Mouse (Mus musculus) spleen, embryonic (tissue): ENCODE data around the gene Vmn1r126.
"Not testable (repeated sequence)": the region's sequence is repeated elsewhere in the genome, so short reads cannot be mapped to it uniquely, and the experiment has no call there.

Source experiments
- CTCF ChIA-PET: fragments of 350-600 bp; sonication (Branson Sonifier 250); formaldehyde crosslinking; loops from one replicate; lab custom pipeline; 2022; lab: Charles Lee

Vmn1r126 gene

GRCm38 (mm10) chr7:21301367-21301766 lies at the start of gene Vmn1r126:
Gene Vmn1r126, minus strand, starts transcription at chr7:21301467.
- CTCF ChIA-PET, result not testable (repeated sequence)

- CTCF ChIA-PET, result not testable (repeated sequence)
Measured at GRCm38 (mm10) chr7:21349073-21349472, 47.8 kb upstream of the Vmn1r126 start, which contains the start of gene Vmn1r128. Gene Vmn1r128, plus strand, starts transcription at chr7:21349373.

- CTCF ChIA-PET, result not testable (repeated sequence)
Measured at GRCm38 (mm10) chr7:21319761-21320160, 18.5 kb upstream of the Vmn1r126 start, which contains the start of gene Vmn1r127. Gene Vmn1r127, minus strand, starts transcription at chr7:21319861.

- CTCF ChIA-PET, result not testable (repeated sequence)
Measured at GRCm38 (mm10) chr7:21271879-21272278, 29.4 kb downstream of the Vmn1r126 start, which contains the start of gene Vmn1r125. Gene Vmn1r125, plus strand, starts transcription at chr7:21272179.

- CTCF ChIA-PET, result not testable (repeated sequence)
Measured at GRCm38 (mm10) chr7:21260517-21260916, 40.8 kb downstream of the Vmn1r126 start, which contains the start of gene Vmn1r124. Gene Vmn1r124, minus strand, starts transcription at chr7:21260617.
